Mouse (Mus musculus) urinary bladder, postnatal 25 days (tissue): ENCODE data around the gene Qpctl.
"Not testable (repeated sequence)": the region's sequence is repeated elsewhere in the genome, so short reads cannot be mapped to it uniquely, and the experiment has no call there.

ENCODE experiments used
- DNase-seq: peaks from one replicate; pipeline ENCODE4 v3.0.0; 2022; ENCODE audit warnings: low spot score

The Qpctl gene

DNA sequence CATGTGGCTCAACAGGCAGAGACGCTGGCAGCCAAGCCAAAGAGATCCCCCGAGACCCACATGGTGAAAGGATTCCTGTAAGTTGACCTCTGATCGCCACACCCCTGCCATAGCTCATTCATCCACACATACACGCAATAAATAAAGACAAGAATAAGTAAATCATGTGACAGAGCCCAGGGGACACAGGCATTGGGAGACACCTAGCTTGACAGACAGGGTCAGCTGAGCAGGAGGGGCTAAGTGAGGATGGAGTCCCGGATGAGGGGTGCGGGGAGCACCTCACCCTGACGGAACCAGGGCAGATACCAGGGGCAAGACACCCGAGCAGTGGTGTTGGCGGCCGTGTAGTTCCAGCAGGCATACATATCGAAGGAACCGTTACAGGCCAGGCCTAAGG, 14.7 kb upstream of the Qpctl start:
- DNase-seq, result no peak

- DNase-seq, result no peak
These were observed 13.8 kb upstream of the Qpctl start for GRCm38 (mm10) chr7:19162928-19163327.

DNA sequence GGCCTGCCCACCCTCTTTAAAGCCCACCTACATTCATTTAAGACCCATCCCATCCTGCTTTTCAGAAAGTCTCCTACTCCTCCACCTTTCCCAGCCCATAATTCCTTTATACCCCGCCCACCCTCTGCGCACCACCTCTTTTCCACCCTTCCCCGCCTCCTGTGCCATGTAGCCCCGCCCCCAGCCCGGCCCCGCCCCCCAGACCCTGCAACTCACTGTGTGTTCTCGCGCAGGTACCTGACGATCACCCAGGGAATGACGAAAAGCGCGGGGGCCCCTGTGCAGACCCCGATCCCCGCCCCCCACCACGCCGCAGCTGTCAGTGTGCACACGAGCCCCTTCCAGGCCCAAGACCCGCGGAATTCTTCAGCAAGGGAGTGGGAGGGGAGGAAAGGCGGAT, 11.0 kb upstream of the Qpctl start:
- no peak for DNase-seq

GRCm38 (mm10) chr7:19159411-19159810, 10.3 kb upstream of the Qpctl start:
- DNase-seq, result no peak

GRCm38 (mm10) chr7:19158601-19159000, 9.5 kb upstream of the Qpctl start:
- DNase-seq, result no peak

GRCm38 (mm10) chr7:19157160-19157800, 8.2 kb upstream of the Qpctl start:
- peak; percentile 91 for DNase-seq

DNA sequence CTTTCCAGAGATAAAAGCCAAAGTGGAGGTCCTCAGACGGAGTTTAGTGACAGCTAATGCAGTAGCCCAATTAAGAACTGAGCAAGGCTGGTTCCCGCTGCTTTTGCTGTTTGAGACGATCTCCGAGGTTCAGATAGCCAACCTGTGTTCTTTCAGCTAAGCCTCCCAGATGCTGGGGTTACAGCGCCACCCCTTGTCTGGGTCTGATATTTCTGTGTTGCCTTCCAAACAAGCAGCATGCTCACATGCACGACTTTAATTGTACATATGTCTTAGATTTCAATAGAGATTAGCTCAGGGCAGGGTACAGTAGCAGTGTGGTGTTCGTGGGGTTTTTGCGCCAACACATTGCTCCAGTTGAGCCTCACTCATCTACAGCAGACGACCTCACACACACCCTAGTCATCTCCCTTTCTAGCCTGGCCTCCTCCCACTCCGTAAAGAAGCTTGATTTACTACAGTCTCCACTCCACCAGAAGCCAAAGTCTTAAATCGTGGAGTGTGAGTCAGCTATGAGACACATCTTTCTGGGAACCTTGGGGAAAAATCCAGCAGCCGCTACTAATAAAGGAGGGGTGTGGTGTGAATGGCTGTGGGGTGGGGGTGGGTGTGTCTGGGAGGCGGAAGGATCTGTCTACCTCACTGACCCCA, 6.9 kb upstream of the Qpctl start:
- no peak for DNase-seq

DNA sequence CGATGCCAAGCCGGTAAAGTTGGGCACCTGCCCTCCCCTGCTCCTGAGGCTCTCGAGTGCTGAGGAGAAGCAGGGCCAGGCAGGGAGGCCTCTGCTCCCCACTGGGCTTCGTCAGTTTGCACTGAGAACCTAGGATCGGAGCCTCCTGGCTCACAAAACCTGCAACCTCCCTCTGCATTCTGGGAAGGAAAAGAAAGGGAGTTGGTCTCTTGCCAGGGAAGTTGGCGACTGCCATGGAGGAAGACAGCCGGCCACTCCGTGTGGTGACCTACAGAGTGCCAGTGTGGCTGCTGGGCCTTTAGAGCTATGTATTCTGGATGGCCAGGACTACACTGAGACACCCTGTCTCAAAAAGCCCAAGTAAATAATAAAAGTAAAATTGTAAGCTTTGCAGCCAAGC, 5.7 kb upstream of the Qpctl start:
- no peak for DNase-seq

DNA sequence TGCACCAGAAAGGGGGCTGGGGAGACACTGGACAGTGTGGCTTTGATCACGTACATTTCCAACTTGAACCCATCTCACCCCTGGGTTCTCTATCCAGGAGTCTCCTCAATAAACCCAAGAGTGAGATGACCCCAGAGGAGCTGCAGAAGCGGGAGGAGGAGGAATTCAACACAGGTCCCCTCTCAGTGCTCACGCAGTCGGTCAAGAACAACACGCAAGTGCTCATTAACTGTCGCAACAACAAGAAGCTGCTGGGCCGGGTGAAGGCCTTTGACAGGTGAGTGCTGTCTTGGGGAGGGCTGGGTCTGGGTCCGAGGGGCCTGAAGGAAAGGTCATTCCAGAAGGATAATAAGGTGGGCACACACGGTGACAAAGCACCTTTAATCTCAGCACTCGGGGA, 2.0 kb upstream of the Qpctl start:
- not testable (repeated sequence) for DNase-seq

GRCm38 (mm10) chr7:19149626-19150025, 535 bp upstream of the Qpctl start, which contains the start of gene Snrpd2:
TSS of gene Snrpd2 (plus strand) at chr7:19149722.
- peak; percentile 97 for DNase-seq

DNA sequence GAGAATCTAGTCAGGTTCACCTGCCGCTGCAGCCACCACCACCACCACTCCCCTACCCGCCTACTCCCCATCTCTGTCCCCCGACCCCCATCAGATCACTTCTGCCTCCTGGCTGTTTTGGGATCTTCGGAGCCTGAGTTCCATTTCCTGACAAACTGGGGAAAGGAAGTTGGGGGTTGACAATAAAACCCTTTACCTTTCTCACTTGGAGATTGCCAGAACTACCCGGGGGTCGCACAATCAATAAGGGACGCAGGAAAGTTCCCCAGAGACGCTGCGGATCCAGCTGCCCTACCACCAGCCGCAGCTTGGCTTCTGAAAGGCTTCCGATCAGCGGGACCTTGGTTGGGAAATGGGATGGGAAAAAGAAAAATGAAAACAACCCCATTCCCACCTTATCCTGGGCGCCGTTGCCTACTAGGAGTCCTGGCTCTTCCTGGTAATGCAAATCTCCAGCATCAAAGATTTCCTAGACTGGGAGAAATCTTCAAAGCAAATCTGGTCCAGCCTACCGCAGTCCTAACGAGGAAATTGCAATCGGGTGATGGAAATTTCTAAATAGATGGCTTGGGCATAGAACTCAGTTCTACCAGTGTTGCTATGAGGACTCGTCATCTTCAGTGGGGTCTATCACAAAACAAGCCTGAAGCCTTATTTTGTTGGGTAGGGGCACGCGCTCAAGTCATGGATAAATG, 764 bp downstream of the Qpctl start:
- DNase-seq, result no peak

DNA sequence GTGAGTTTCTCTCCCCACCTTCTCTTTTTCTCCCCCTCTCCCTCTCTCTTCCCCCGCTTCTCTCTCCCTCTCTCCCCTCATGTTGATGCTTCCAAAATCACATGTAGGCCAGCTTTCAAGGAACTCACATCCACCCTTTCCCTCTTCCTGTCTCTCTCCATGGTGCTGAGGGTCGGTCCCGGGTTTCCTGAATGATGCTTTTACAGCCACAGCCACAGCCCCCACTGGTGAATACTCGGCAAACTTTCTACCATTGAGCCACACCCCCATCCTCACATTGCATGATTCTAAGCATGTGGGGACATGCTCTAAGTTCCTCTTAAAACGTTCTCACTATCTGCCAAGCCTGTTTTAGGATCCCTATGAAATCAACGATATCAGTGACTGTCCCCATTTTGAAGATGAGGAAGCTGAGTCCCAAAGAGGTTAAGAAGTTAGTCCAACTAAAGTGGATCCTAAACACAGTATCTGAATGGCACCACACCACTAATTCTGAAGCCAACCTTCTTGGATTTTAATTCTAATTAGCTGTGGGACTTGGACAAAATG, 1.5 kb downstream of the Qpctl start:
- DNase-seq, result no peak

DNA sequence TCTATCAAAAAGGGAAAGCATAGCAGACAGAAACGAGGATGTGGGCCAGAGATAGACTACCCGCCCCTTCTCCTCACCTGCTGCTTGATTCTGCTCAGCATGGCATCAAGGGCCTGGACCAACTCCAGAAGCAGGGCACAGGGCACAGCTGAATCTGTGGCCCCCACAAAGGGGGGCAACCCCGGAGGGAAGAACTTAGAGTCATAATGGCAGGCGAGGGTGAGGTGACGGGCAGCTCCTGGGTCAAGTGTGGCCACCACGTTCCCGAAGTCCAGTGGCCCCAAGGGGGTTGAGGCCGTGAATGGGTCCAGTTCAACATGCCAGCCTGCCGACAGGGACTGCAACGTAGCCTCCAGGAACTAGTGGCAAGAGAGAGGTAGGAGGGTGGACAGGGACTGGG, 2.3 kb downstream of the Qpctl start:
- no peak for DNase-seq

DNA sequence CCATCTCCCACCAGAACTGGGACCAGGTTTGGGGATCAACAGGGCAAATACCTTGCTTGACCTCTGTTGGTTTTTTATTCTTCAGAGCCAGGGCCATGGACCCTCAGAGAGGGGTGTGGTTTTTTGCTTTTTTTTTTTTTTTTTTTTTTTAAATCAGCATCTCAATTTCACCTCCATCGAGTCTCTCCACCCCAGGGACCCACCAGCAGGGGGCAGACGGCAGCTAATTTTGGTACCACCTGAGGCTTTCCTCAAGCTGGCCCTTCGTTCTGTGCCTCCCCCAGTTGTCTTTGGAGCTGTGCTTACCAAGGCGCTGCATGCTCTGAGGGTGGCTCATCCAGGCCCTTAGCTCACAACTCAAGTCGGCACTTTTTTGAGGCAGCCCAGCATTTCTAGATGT, 11.7 kb downstream of the Qpctl start:
- peak; percentile 53 for DNase-seq

DNA sequence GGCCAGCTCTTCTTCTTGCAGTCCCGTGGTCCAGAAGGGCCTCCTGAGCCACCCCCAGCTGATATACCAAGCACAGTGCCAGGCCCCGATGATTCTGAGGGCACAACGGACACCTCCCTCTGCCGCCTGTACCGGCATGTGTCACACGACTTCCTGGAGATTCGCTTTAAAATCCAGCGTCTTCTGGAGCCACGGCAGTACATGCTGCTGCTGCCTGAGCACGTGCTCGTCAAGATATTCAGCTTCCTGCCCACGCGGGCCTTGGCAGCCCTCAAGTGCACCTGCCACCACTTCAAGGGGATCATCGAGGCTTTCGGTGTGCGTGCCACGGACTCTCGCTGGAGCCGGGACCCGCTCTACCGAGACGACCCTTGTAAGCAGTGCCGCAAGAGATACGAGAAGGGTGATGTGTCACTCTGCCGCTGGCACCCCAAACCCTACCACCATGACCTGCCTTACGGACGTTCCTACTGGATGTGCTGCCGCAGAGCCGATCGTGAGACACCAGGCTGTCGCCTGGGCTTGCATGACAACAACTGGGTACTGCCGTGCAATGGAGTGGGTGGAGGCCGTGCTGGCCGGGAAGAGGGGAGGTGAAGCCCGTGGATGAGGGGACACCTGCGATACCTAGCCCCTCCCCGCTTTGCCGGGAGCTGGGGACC, 12.3 kb downstream of the Qpctl start:
- DNase-seq, result no peak

DNA sequence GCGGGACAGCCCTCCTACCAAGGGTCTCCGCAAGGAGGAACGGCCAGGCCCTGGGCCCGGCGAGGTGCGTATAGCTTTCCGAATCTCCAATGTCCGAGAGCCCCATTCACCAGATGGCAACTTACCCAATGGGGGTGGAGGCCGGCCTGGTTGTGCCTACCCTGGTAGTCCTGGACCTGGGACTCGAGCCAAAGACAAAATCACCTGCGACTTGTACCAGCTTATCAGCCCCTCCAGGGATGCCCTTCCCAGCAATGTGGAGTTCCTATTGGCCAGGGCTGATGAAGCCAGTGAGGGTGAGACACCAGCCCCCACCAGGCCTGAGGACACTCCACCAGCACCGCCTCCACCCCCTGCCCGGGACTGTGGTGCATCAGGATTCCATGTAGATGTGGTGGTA, 12.9 kb downstream of the Qpctl start:
- no peak for DNase-seq

GRCm38 (mm10) chr7:19131324-19131848, 17.7 kb downstream of the Qpctl start:
- DNase-seq, result peak; percentile 95

GRCm38 (mm10) chr7:19130657-19131056, 18.4 kb downstream of the Qpctl start:
- DNase-seq, result no peak

GRCm38 (mm10) chr7:19129396-19129795, 19.7 kb downstream of the Qpctl start:
- DNase-seq, result no peak

DNA sequence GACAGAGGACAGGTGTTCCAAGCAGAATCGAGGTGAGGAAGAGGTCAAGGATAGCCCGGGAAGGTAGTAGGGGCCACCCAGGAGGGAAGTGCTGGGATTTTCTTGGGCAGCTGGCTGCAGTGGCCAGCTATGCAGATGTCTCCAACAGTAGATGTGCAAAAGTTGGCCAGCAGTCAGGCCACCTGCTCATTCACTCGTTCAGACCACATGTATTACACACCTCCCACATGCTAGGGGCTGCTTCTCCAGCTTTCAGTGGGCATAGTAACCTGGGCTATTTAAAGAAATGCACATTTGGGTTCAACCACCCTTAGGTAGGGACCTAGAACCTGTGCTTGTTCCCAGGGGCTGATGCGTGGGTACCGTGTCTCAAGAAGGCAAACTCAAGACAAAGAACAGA, 21.3 kb downstream of the Qpctl start:
- no peak for DNase-seq

GRCm38 (mm10) chr7:19124713-19125112, 24.4 kb downstream of the Qpctl start:
- DNase-seq, result no peak

- no peak for DNase-seq
These were observed 27.4 kb downstream of the Qpctl start for GRCm38 (mm10) chr7:19121686-19122085.
